Mouse (Mus musculus) C2C12 (cell line): ENCODE measurements around the gene Galnt10.
"Not testable (repeated sequence)": the region's sequence is repeated elsewhere in the genome, so short reads cannot be mapped to it uniquely, and the experiment has no call there.

Experiments used
- CTCF ChIP-seq: IDR thresholded peaks from one replicate; pipeline ENCODE4 v1.5.1; 2011; ENCODE audit not compliant: control insufficient read depth, insufficient read depth, insufficient read length
- MYOG ChIP-seq: IDR thresholded peaks from one replicate; pipeline ENCODE4 v1.6.1; 2011; ENCODE audit not compliant: control insufficient read depth, insufficient read length; ENCODE audit errors: extremely low read depth
- USF1 ChIP-seq: IDR thresholded peaks from one replicate; pipeline ENCODE4 v1.6.1; 2011; ENCODE audit warnings: low read depth, mild to moderate bottlenecking, control low read depth, moderate library complexity

- TF ChIP-seq USF1, MYOG, CTCF: not testable (repeated sequence)
Observed at GRCm38 (mm10) chr11:57823159-57823558, 177.9 kb downstream of the Galnt10 start.
